Mouse (Mus musculus): ENCODE results near the gene Abca2.

DNA sequence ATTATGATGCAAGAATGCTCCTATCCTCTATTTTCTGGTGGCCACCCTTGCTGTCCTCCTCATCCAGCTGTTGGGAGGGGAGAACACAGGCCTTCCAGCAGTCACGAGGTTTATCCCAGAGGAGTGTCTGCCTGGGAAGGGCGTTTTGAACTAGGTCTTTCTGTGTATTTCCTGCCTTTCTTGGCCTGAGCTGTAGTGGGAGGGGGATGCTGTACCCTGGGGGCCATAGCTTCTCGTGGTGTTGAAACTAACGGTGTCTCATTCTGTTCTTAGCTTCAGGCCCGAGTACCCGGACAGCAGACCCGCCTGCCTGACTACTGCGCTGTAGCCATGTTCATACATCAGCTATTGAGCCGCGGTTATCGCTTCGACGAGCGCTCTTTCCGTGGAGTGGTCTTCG lies 28.2 kb upstream of the Abca2 start:
- TF ChIP-seq POLR2A (IDR thresholded peaks at IDR 0.05; ENCODE audit: low read depth, low read length) (no peak), CTCF (IDR thresholded peaks at IDR 0.05; ENCODE audit: extremely low read depth, insufficient read depth, insufficient read length, insufficient replicate concordance) (no peak)

Data from spleen, adult 2 months (tissue).